Mouse (Mus musculus) brain, adult 2 months (tissue): ENCODE measurements around the gene Macrod2.

Experiments
- DNase-seq: peaks from one replicate; pipeline ENCODE4 v3.0.0; 2011; ENCODE audit warnings: low read depth, low spot score

Macrod2 gene

GRCm38 (mm10) chr2:142186922-142187321, 1791.8 kb downstream of the Macrod2 start:
- no peak for DNase-seq

GRCm38 (mm10) chr2:142187428-142187827, 1792.3 kb downstream of the Macrod2 start:
- DNase-seq: peak; percentile 28

GRCm38 (mm10) chr2:142217371-142217770, 1822.3 kb downstream of the Macrod2 start:
- DNase-seq: no peak

GRCm38 (mm10) chr2:142222137-142222921, 1827.2 kb downstream of the Macrod2 start:
- no peak for DNase-seq

- DNase-seq: no peak
These were observed 1827.8 kb downstream of the Macrod2 start for GRCm38 (mm10) chr2:142222926-142223325.

GRCm38 (mm10) chr2:142230985-142231549, 1836.0 kb downstream of the Macrod2 start:
- peak; percentile 46 for DNase-seq

- no peak for DNase-seq
These were observed 1837.7 kb downstream of the Macrod2 start for GRCm38 (mm10) chr2:142232828-142233227.

- peak; percentile 60 for DNase-seq
These were observed 1848.4 kb downstream of the Macrod2 start for GRCm38 (mm10) chr2:142243483-142243882.

GRCm38 (mm10) chr2:142250383-142250782, 1855.3 kb downstream of the Macrod2 start:
- no peak for DNase-seq

- peak; percentile 20 for DNase-seq
These were observed 1856.4 kb downstream of the Macrod2 start for GRCm38 (mm10) chr2:142251518-142251917.

- peak; percentile 90 for DNase-seq
These were observed 1858.8 kb downstream of the Macrod2 start for GRCm38 (mm10) chr2:142253913-142254312.

- peak; percentile 84 for DNase-seq
These were observed 1859.5 kb downstream of the Macrod2 start for GRCm38 (mm10) chr2:142254566-142254965.

GRCm38 (mm10) chr2:142257501-142257900, 1862.4 kb downstream of the Macrod2 start:
- DNase-seq: peak; percentile 66

- peak; percentile 69 for DNase-seq
These were observed 1865.9 kb downstream of the Macrod2 start for GRCm38 (mm10) chr2:142261046-142261445.

- peak; percentile 34 for DNase-seq
These were observed 1869.6 kb downstream of the Macrod2 start for GRCm38 (mm10) chr2:142264697-142265096.

- DNase-seq: no peak
These were observed 1872.7 kb downstream of the Macrod2 start for GRCm38 (mm10) chr2:142267836-142268235.

GRCm38 (mm10) chr2:142286761-142287160, 1891.7 kb downstream of the Macrod2 start:
- peak; percentile 96 for DNase-seq

GRCm38 (mm10) chr2:142294831-142295230, 1899.7 kb downstream of the Macrod2 start:
- no peak for DNase-seq

- no peak for DNase-seq
These were observed 1908.2 kb downstream of the Macrod2 start for GRCm38 (mm10) chr2:142303098-142303911.

GRCm38 (mm10) chr2:142303912-142304182, 1908.7 kb downstream of the Macrod2 start:
- no peak for DNase-seq

- peak; percentile 71 for DNase-seq
These were observed 1928.0 kb downstream of the Macrod2 start for GRCm38 (mm10) chr2:142323158-142323557.

GRCm38 (mm10) chr2:142326737-142327136, 1931.6 kb downstream of the Macrod2 start:
- peak; percentile 82 for DNase-seq
